Mouse (Mus musculus) midbrain, postnatal 0 days (tissue): Measurements from ENCODE around the gene Micu1. TPM values are rescaled to one million over a fixed set of nuclear protein-coding genes. Genes with fewer than 3 reads are reported as not detected.

Experiments used
- ATAC-seq: fragments of 200-750 bp; cut with Nextera tagmentation; 2 replicates; pipeline ENCODE4 v1.8.0; 2017; ENCODE audit warnings: moderate number of reproducible peaks, mild to moderate bottlenecking, moderate TSS enrichment, moderate library complexity; ENCODE audit not compliant: low FRiP score
- DNase-seq: peaks from one replicate; pipeline ENCODE4 v3.0.0-alpha.2; 2015; ENCODE audit warnings: low spot score
- H3K27ac ChIP-seq: fragments of 300-500 bp; sonication (generic); 2 replicates; pipeline ENCODE4 v1.5.1; 2014; ENCODE audit warnings: low read depth, mild to moderate bottlenecking, low read length, mixed read lengths
- H3K27me3 ChIP-seq: fragments of 300-500 bp; sonication (generic); 2 replicates; pipeline ENCODE4 v1.6.1; 2014; ENCODE audit warnings: low read length, control low read depth, mixed read lengths; ENCODE audit not compliant: insufficient read depth
- H3K36me3 ChIP-seq: fragments of 300-500 bp; sonication (generic); 2 replicates; pipeline ENCODE4 v1.6.1; 2014; ENCODE audit warnings: low read length, control low read depth, mixed read lengths; ENCODE audit not compliant: insufficient read depth
- H3K4me1 ChIP-seq: fragments of 300-500 bp; sonication (generic); 2 replicates; pipeline ENCODE4 v1.6.1; 2014; ENCODE audit warnings: mild to moderate bottlenecking, control low read depth, antibody characterized with exemption, low read length, mixed read lengths; ENCODE audit not compliant: insufficient read depth
- H3K4me2 ChIP-seq: fragments of 300-500 bp; sonication (generic); 2 replicates; pipeline ENCODE4 v1.6.1; 2014; ENCODE audit warnings: low read depth, mild to moderate bottlenecking, low read length, mixed read lengths; ENCODE audit not compliant: poor library complexity, severe bottlenecking
- H3K4me3 ChIP-seq: fragments of 300-500 bp; sonication (generic); 2 replicates; pipeline ENCODE4 v1.5.1; 2014; ENCODE audit warnings: low read depth, mild to moderate bottlenecking, low read length, moderate library complexity
- H3K9ac ChIP-seq: fragments of 300-500 bp; sonication (generic); replicated peaks from 2 replicates; pipeline ENCODE4 v1.6.1; 2014; ENCODE audit warnings: mild to moderate bottlenecking, low read length, moderate library complexity, mixed read lengths; ENCODE audit not compliant: poor library complexity, severe bottlenecking
- H3K9me3 ChIP-seq: fragments of 300-500 bp; sonication (generic); 2 replicates; pipeline ENCODE4 v1.6.1; 2016; ENCODE audit warnings: low read length, control low read depth
- CTCF ChIP-seq: IDR thresholded peaks from 2 replicates; pipeline ENCODE4 v1.5.1; 2016; ENCODE audit warnings: antibody characterized with exemption, mild to moderate bottlenecking
- WGBS: fragments of 180-500 bp; shearing (Covaris S2); extraction: QIAGEN DNeasy Blood & Tissue Kit; methylation state at CpG from one replicate; pipeline ENCODE4 v1.1.7; 2014; 5-methylcytosine and 5-hydroxymethylcytosine counted together
- polyA plus RNA-seq: library from polyadenylated mRNA; unstranded; fragments of >200 nt; fragmentation: Nextera tagmentation; extraction: Ambion mirVana; gene quantifications from 2 replicates; pipeline ENCODE4 v1.2.1, GENCODE M21; 2015
- total RNA-seq: library from RNA; depleted of rRNA; stranded (reverse); fragments of >200 nt; gene quantifications from 2 replicates; pipeline ENCODE4 v1.2.3, GENCODE M21; 2014

The Micu1 gene
- total and polyA plus RNA-seq, 2 experiments from 2014 or later: 61.1 to 70.9 TPM

GRCm38 (mm10) chr10:59889339-59889738 lies 187.1 kb downstream of the Micu1 start:
- no peak overlapping the region for H3K9ac ChIP-seq
- H3K9me3 ChIP-seq: no peaks in the 10 kb centered on the region
- ATAC-seq (no peak), DNase-seq (no peak)
- no peak for TF ChIP-seq CTCF
- WGBS: 88% methylated on average over 7 of the region's 7 CpGs
- no peaks in the 10 kb centered on the region for H3K4me1 ChIP-seq
- H3K27me3 ChIP-seq: no peaks in the 10 kb centered on the region
- no peak overlapping the region for H3K4me2 ChIP-seq
- H3K27ac ChIP-seq: no peak overlapping the region
- no peak overlapping the region for H3K4me3 ChIP-seq
- H3K36me3 ChIP-seq: peaks cover 27% of the 10 kb centered on the region

DNA sequence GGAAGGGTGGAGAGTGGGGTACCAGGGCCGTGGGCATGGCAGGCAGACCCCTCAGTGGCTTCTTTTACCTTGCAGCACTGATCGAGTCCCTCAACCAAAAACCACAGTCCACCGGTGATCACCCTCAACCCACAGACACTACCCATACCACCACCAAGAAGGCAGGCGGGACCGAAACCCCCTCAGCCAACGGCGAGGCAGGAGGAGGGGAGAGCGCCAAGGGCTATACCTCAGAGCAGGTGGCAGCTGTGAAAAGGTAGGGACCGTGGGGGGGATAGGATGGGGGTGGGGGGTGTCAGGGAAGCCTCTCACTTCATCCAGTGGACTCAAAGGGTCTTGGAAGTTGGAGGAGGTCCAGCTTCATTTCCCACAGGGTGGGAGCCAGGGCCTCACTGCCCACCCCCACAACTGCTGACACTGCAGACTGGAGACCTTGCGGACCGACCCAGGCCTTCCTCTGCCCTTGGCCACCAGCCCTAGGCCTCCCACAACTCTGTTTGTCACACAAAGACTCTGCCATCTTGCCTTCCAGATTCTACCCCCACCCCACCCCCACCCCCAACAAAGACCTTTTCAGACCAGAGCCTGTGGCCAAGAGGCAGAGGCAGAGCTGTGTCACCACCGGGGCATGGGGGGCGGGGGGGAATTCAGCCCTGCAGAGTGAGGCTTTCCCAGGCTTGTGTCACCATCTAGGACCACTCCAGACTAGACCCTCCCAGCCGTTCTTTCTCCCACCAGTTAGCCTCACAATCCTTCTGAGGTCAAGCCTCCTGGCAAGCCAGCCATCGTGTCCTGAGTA lies 187.9 kb downstream of the Micu1 start:
- H3K9ac ChIP-seq: no peak overlapping the region
- peaks cover 33% of the 10 kb centered on the region for H3K36me3 ChIP-seq
- no peaks in the 10 kb centered on the region for H3K27me3 ChIP-seq
- H3K9me3 ChIP-seq: no peaks in the 10 kb centered on the region
- no peak overlapping the region for H3K4me3 ChIP-seq
- TF ChIP-seq CTCF: no peak
- DNase-seq (no peak), ATAC-seq (no peak)
- no peaks in the 10 kb centered on the region for H3K4me1 ChIP-seq
- H3K4me2 ChIP-seq: no peak overlapping the region
- WGBS: 81% methylated on average over 14 of the region's 15 CpGs
- no peak overlapping the region for H3K27ac ChIP-seq

DNA sequence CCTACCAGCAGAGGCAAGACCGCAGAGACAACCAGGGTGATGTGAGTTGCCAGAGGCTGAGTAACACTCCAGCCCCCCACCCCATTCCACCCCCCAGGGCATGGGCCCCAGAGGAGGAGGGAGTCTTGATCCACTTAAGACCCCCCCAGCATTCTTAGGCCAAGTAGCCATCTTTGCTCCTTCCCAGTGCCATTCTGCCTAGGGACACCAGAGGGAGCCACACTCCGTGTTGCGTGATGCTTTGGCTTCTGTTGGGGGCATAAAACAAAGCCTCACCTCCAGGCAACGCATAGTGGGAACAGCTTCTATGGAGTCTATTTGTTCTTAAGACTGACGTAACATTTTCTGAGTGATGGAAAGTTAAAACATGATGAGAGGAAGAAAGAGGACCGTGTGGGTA lies 190.7 kb downstream of the Micu1 start:
- ATAC-seq: 0 out of 2 replicates have a peak, but pooled peaks have one; percentile 18
- peak; percentile 90 for DNase-seq
- Histone ChIP-seq H3K9me3 (no peaks in the 10 kb centered on the region), H3K4me2 (no peak overlapping the region), H3K36me3 (peaks cover 41% of the 10 kb centered on the region), H3K27ac (peak overlapping the region; percentile 1; the same call in 1 of the 2 replicates), H3K9ac (no peak overlapping the region), H3K27me3 (no peaks in the 10 kb centered on the region), H3K4me3 (no peak overlapping the region), H3K4me1 (peaks cover 18% of the 10 kb centered on the region)
- WGBS: 24% methylated on average over 6 of the region's 6 CpGs
- TF ChIP-seq CTCF: peak; percentile 99

DNA sequence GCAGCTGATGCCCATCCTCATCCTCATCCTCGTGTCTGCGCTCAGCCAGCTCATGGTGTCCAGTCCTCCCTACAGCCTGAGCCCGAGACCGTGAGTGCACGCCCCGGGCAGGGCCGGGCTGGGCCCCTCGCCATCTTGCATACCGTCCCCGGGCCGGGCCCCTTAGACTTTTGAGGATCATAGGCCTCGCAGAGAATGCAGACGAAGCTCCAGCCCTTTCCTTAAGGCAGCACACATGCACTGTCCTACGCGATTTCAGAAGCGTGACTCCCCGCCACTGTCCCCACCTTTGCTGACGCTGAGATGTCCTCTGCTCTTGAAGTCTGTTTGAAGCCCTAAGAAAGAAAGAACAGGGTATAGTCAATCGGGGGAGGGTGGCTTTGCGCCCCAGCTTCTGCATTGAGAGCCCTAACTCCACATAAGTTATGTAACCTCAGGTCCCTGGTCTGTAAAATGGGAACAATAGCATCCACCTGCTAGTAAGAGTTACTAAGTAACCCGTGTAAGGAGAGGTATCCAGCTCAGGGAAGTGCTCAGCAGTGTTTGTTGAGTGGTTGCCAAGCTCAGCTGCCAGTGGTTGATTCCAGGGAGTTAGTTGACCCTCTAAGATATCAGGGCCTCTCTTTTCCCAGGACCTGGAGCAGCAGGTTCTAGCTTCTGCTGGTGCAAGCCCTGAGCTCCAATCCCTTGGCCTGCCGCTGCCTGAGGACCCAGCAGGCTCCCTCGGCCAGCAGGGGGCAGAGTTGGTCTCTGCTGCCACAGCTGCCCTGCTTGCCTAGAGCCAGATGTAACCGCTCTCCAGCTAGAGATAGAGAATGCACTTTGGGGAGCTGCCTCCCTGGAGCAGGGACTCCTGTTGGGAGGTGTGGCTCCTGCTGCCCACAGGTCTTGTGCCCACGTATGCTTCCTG lies 192.2 kb downstream of the Micu1 start:
- peaks cover 41% of the 10 kb centered on the region for H3K36me3 ChIP-seq
- H3K4me2 ChIP-seq: no peak overlapping the region
- H3K4me1 ChIP-seq: peaks cover 30% of the 10 kb centered on the region
- H3K9me3 ChIP-seq: no peaks in the 10 kb centered on the region
- no peak for ATAC-seq
- H3K27ac ChIP-seq: no peak overlapping the region
- no peaks in the 10 kb centered on the region for H3K27me3 ChIP-seq
- H3K4me3 ChIP-seq: no peak overlapping the region
- 78% methylated on average over 25 of the region's 25 CpGs for WGBS
- no peak overlapping the region for H3K9ac ChIP-seq
- peak; percentile 88 for TF ChIP-seq CTCF
- DNase-seq: peak; percentile 76

DNA sequence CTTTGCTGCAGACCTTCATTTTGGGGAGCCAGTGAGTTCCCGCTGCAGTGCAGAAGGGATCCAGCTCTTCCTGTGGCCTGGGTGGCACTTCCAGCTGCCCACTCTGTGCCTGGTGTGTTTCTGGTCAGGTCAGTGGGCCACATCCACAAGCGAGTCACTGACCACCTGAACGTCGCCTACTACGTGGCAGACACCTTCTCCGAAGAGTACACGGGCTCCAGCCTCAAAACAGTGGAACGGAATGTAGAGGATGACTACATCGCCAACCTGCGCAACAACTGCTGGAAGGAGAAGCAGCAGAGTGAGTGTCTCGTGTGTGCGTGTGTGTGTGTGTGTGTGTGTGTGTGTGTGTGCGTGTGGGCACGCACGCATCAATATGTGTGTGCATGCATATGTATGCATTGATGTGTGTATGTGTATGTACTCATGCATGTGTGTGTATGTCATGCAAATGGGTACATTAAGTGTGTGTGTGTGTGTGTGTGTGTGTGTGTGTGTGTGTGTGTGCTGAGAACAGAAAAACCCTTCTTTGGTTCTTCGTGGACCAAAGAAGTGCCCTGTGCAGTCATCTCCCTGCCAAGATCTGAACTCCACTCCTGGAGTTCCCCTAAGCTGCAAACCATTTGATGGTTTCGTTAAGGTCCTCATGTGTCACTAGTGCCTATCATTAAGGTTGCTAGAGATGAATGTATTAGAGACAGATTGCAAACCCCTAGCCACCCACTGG lies 193.3 kb downstream of the Micu1 start:
- no peak for TF ChIP-seq CTCF
- ATAC-seq: no peak
- peaks cover 36% of the 10 kb centered on the region for H3K4me1 ChIP-seq
- H3K27me3 ChIP-seq: no peaks in the 10 kb centered on the region
- no peak overlapping the region for H3K4me3 ChIP-seq
- DNase-seq: no peak
- no peak overlapping the region for H3K4me2 ChIP-seq
- no peaks in the 10 kb centered on the region for H3K9me3 ChIP-seq
- WGBS: 94% methylated on average over 17 of the region's 17 CpGs
- no peak overlapping the region for H3K9ac ChIP-seq
- H3K27ac ChIP-seq: no peak overlapping the region
- H3K36me3 ChIP-seq: peaks cover 38% of the 10 kb centered on the region
